In the genomic region with DNA sequence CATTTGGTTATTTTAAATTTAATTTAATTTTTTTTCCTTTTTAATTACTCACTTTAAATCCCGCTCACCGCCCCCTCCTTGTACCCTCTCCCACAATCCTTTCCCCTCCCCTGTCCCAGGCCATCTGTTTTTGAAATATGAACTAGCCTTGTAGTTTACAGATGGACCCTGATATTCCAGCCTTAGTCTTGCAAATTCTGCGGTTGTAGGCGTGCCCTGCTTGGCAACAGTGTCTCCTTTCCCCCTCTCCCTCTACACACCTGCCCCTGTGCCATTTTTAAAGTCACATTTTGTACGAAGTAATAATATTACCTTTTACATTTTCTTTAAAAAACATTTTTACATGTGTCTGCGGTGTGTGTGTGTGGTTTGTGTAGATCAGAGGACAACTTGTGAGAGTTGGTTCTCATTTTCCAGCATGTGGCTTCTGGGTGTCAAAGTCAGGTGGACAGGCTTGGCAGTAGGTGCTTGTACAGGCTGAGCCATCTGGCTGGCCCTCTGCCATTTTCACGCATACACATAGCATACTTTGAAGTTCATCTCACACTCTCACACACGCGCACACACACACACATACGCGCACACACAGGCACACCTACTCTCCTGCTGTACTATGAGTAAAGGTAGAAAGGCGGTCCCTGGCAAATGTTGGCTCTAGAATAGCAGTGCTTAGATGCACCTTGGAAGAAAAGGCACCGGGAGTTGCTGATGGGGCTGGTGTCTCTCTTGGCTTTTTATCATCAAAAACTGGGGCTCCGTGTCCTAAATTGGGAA, we compare ENCODE assay signal across 8 mouse cellular contexts. TPM values are rescaled to one million over a fixed set of nuclear protein-coding genes. Genes with fewer than 3 reads are reported as not detected.
DNase-seq lines count a peak whose midpoint lies in the region; ATAC-seq lines count a peak whose summit lies in the region.

No protein-coding gene starts in this region.

- 65% methylated on average over 14 of the region's 14 CpGs for WGBS in hindbrain, embryonic 12.5 days
- 60% methylated on average over 14 of the region's 14 CpGs for WGBS in midbrain, embryonic 10.5 days

- no peak overlapping the region for H3K27ac ChIP-seq in hindbrain, embryonic 12.5 days
- H3K27ac ChIP-seq in midbrain, embryonic 10.5 days (replicated peaks), result no peak overlapping the region; the same call in 1 of the 2 replicates

- peak overlapping the region; percentile 58; the same call in 1 of the 2 replicates for H3K9ac ChIP-seq in hindbrain, embryonic 12.5 days

- H3K4me1 ChIP-seq in hindbrain, embryonic 12.5 days, result peaks cover 10% of the 10 kb centered on the region; the same call in 1 of the 2 replicates
- H3K4me1 ChIP-seq in midbrain, embryonic 10.5 days, result peaks cover 16% of the 10 kb centered on the region

- no peaks in the 10 kb centered on the region for H3K9me3 ChIP-seq in hindbrain, embryonic 12.5 days (replicated peaks)
- H3K9me3 ChIP-seq in midbrain, embryonic 10.5 days (replicated peaks), result no peaks in the 10 kb centered on the region

- H3K36me3 ChIP-seq in hindbrain, embryonic 12.5 days, result no peaks in the 10 kb centered on the region
- H3K36me3 ChIP-seq in midbrain, embryonic 10.5 days, result no peaks in the 10 kb centered on the region

- H3K4me3 ChIP-seq in hindbrain, embryonic 12.5 days, result peak overlapping the region; percentile 56
- peak overlapping the region; percentile 70 for H3K4me3 ChIP-seq in midbrain, embryonic 10.5 days

- peak; percentile 56 to 59 for DNase-seq in layer of hippocampus, adult 8-10 months (ENCODE audit: low spot score in 2 of 2)
- DNase-seq in layer of hippocampus, postnatal 36 days, result no peak
- peak; percentile 16 to 62 for DNase-seq in cerebellum, postnatal 25 days
- no peak for DNase-seq in midbrain, embryonic 10.5 days (ENCODE audit: low spot score)
- DNase-seq in urinary bladder, adult 18-20 months (ENCODE audit: low spot score in 2 of 2), result no peak
- DNase-seq in adrenal gland, adult 8-10 months, result no peak
- no peak for DNase-seq in gastrocnemius, postnatal 10 days

- peak overlapping the region; percentile 81 for H3K4me2 ChIP-seq in hindbrain, embryonic 12.5 days (replicated peaks)

- H3K27me3 ChIP-seq in hindbrain, embryonic 12.5 days, result peaks cover 40% of the 10 kb centered on the region
- peaks cover 60% of the 10 kb centered on the region for H3K27me3 ChIP-seq in midbrain, embryonic 10.5 days (ENCODE audit: low read depth, poor library complexity, severe bottlenecking)

- ATAC-seq in hindbrain, embryonic 12.5 days (ENCODE audit: low FRiP score), result 0 out of 2 replicates have a peak, but pooled peaks have one; percentile 24

RNA-seq across cellular contexts. Expression of a gene that starts 7.7 kb away (rescaled TPM):
- total RNA-seq in layer of hippocampus, adult 8-10 months (2022), result 1 to 10 TPM; 1.8 to 6.2 (median 3.3) TPM
- total RNA-seq in layer of hippocampus, postnatal 36 days (2021), result 1 to 10 TPM; 1.2 to 1.6 TPM
- 1.5 and 1.7 TPM in 2 replicates for polyA plus RNA-seq in hindbrain, embryonic 12.5 days (2016; fragmentation: Nextera tagmentation; extraction: Ambion mirVana)
- polyA plus RNA-seq in midbrain, embryonic 10.5 days (2016; fragmentation: Nextera tagmentation; extraction: Ambion mirVana), result 1.2 and 1.3 TPM in 2 replicates
- 1 to 10 TPM; 1.2 to 3.0 (median 2.4) TPM for total RNA-seq in adrenal gland, adult 8-10 months (2022)
- 1 to 10 TPM in 1 of 2 experiments, under 1 TPM in 1; 0.63 to 1.1 TPM for total RNA-seq in gastrocnemius, postnatal 10 days (2021)

RNA-seq across cellular contexts. Expression of a gene that starts 18.9 kb away (rescaled TPM):
- under 1 TPM; 0.22 to 0.82 (median 0.42) TPM for total RNA-seq in layer of hippocampus, adult 8-10 months (2022)
- total RNA-seq in layer of hippocampus, postnatal 36 days (2021), result under 1 TPM; 0.27 to 0.30 TPM
- polyA plus RNA-seq in hindbrain, embryonic 12.5 days (2016; fragmentation: Nextera tagmentation; extraction: Ambion mirVana), result 0.13 and 0.25 TPM in 2 replicates
- 0.10 TPM in 2 replicates for polyA plus RNA-seq in midbrain, embryonic 10.5 days (2016; fragmentation: Nextera tagmentation; extraction: Ambion mirVana)
- 1 to 10 TPM; 1.0 to 2.1 (median 1.4) TPM for total RNA-seq in adrenal gland, adult 8-10 months (2022)
- 1 to 10 TPM; 1.1 to 1.4 TPM for total RNA-seq in gastrocnemius, postnatal 10 days (2021)

Comparison
In these comparisons a context has a peak if more than half of its experiments do, and no peak if none do; other contexts are left out.
1. DNase-seq: peak in layer of hippocampus, adult 8-10 months (2 of 2) and cerebellum, postnatal 25 days (2 of 2); none in layer of hippocampus, postnatal 36 days (0 of 2), midbrain, embryonic 10.5 days (single experiment), urinary bladder, adult 18-20 months (0 of 2), adrenal gland, adult 8-10 months (single experiment) and gastrocnemius, postnatal 10 days (single experiment).